In genomic region chr3:108588446-108588845, GRCm38 (mm10) we compare ENCODE assay signal across 1 mouse cellular context.
TF ChIP-seq lines count a peak whose summit lies in the region.

No protein-coding gene starts in this region.

TF ChIP-seq in ES-E14, 5 proteins besides CTCF, POLR2A, EP300 and RAD21:
- no peak for TF ChIP-seq HCFC1 (IDR thresholded peaks at IDR 0.05; ENCODE audit: borderline replicate concordance, insufficient read depth, low read length)
- TF ChIP-seq MAFK (IDR thresholded peaks at IDR 0.05; ENCODE audit: insufficient read depth, low read depth, low read length) = no peak
- TF ChIP-seq CHD2 (IDR thresholded peaks at IDR 0.05; ENCODE audit: low read depth, low read length) = no peak
- TF ChIP-seq ZC3H11A (IDR thresholded peaks at IDR 0.05; ENCODE audit: borderline replicate concordance, low read depth, low read length) = no peak
- no peak for TF ChIP-seq ZNF384 (IDR thresholded peaks at IDR 0.05; ENCODE audit: low read depth, low read length)
